ENCODE assay signal across 24 mouse cellular contexts in genomic region chr4:150526269-150526668, GRCm38 (mm10).
A peak's percentile ranks its signal among the peaks of the same experiment; 100 is the strongest.
DNase-seq lines count a peak whose midpoint lies in the region; ATAC-seq and TF ChIP-seq lines count a peak whose summit lies in the region.
"Had no signal": no experiment of that assay in that cellular context is flagged by ENCODE, and none has a peak within 500 bp of the region (broad histone marks: within the 10 kb centered on the region; RNA-seq: fewer than 3 reads in every experiment).

No protein-coding gene starts in this region.

- TF ChIP-seq CTCF in hindbrain, postnatal 0 days (IDR thresholded peaks at IDR 0.05; ENCODE audit: low read depth), result no peak

- no peaks in the 10 kb centered on the region for H3K27me3 ChIP-seq in hindbrain, embryonic 15.5 days
- no peaks in the 10 kb centered on the region for H3K27me3 ChIP-seq in hindbrain, postnatal 0 days (ENCODE audit: insufficient read depth, low read length)
- no peaks in the 10 kb centered on the region for H3K27me3 ChIP-seq in midbrain, embryonic 13.5 days
- no peaks in the 10 kb centered on the region for H3K27me3 ChIP-seq in midbrain, embryonic 10.5 days (ENCODE audit: low read depth, poor library complexity, severe bottlenecking)
- no peaks in the 10 kb centered on the region for H3K27me3 ChIP-seq in midbrain, embryonic 16.5 days (ENCODE audit: control insufficient read depth, insufficient read depth, low read depth, low read length)
- no peaks in the 10 kb centered on the region for H3K27me3 ChIP-seq in neural tube, embryonic 15.5 days (replicated peaks)
- H3K27me3 ChIP-seq: embryonic facial prominence, embryonic 12.5 days; limb, embryonic 12.5 days had no signal

- H3K9me3 ChIP-seq in hindbrain, embryonic 15.5 days, result no peaks in the 10 kb centered on the region
- no peaks in the 10 kb centered on the region for H3K9me3 ChIP-seq in hindbrain, postnatal 0 days (ENCODE audit: low read length)
- H3K9me3 ChIP-seq in midbrain, embryonic 13.5 days, result no peaks in the 10 kb centered on the region
- H3K9me3 ChIP-seq in midbrain, embryonic 10.5 days (replicated peaks), result no peaks in the 10 kb centered on the region
- no peaks in the 10 kb centered on the region for H3K9me3 ChIP-seq in midbrain, embryonic 16.5 days (replicated peaks; ENCODE audit: control insufficient read depth, low read length, poor library complexity, severe bottlenecking)
- H3K9me3 ChIP-seq in neural tube, embryonic 15.5 days (replicated peaks), result no peaks in the 10 kb centered on the region
- H3K9me3 ChIP-seq: embryonic facial prominence, embryonic 12.5 days; limb, embryonic 12.5 days had no signal

- H3K27ac ChIP-seq in hindbrain, embryonic 15.5 days (replicated peaks), result peak overlapping the region; percentile 53; the same call in 1 of the 2 replicates
- H3K27ac ChIP-seq in hindbrain, postnatal 0 days, result no peak overlapping the region
- H3K27ac ChIP-seq in midbrain, embryonic 13.5 days, result peak overlapping the region; percentile 56
- no peak overlapping the region for H3K27ac ChIP-seq in midbrain, embryonic 10.5 days (replicated peaks)
- H3K27ac ChIP-seq in midbrain, embryonic 16.5 days (ENCODE audit: low read length), result peak overlapping the region; percentile 40; the same call in 1 of the 2 replicates
- peak overlapping the region; percentile 64 for H3K27ac ChIP-seq in neural tube, embryonic 15.5 days (replicated peaks)
- H3K27ac ChIP-seq: embryonic facial prominence, embryonic 12.5 days; limb, embryonic 12.5 days had no signal

- H3K36me3 ChIP-seq in hindbrain, embryonic 15.5 days, result 0 out of 2 replicates have a peak, but pooled peaks cover 3% of the 10 kb centered on the region
- H3K36me3 ChIP-seq in hindbrain, postnatal 0 days (ENCODE audit: insufficient read depth, low read length), result peaks cover 10% of the 10 kb centered on the region
- H3K36me3 ChIP-seq in midbrain, embryonic 13.5 days, result peaks cover 16% of the 10 kb centered on the region
- H3K36me3 ChIP-seq in midbrain, embryonic 10.5 days, result peaks cover 57% of the 10 kb centered on the region
- peaks cover 4% of the 10 kb centered on the region; the same call in 1 of the 2 replicates for H3K36me3 ChIP-seq in midbrain, embryonic 16.5 days (ENCODE audit: control insufficient read depth, insufficient read depth, low read length)
- H3K36me3 ChIP-seq in neural tube, embryonic 15.5 days, result peaks cover 9% of the 10 kb centered on the region; the same call in 1 of the 2 replicates

- DNase-seq in hindbrain, postnatal 0 days (ENCODE audit: low spot score), result no peak
- DNase-seq in midbrain, embryonic 10.5 days (ENCODE audit: low spot score), result no peak
- DNase-seq in frontal cortex, postnatal 10 days (ENCODE audit: low spot score in 2 of 2), result no peak
- DNase-seq: adrenal gland, adult 2 months; cerebellum, adult 11-12 months; cerebellum, postnatal 14 days; gastrocnemius, postnatal 14 days; heart, adult 11 months; kidney, postnatal 36 days; layer of hippocampus, postnatal 36 days; liver, postnatal 0 days; lung, postnatal 14 days; right cerebral cortex, adult 18-20 months; right cerebral cortex, postnatal 4 days; thymus, postnatal 14 days had no signal

- H3K4me1 ChIP-seq in hindbrain, embryonic 15.5 days (replicated peaks), result peaks cover 13% of the 10 kb centered on the region
- H3K4me1 ChIP-seq in hindbrain, postnatal 0 days (ENCODE audit: insufficient read depth, low read length), result no peaks in the 10 kb centered on the region
- H3K4me1 ChIP-seq in midbrain, embryonic 13.5 days (replicated peaks), result peaks cover 22% of the 10 kb centered on the region
- peaks cover 11% of the 10 kb centered on the region for H3K4me1 ChIP-seq in midbrain, embryonic 10.5 days
- peaks cover 10% of the 10 kb centered on the region for H3K4me1 ChIP-seq in midbrain, embryonic 16.5 days (ENCODE audit: control insufficient read depth, insufficient read depth, low read length)
- peaks cover 31% of the 10 kb centered on the region for H3K4me1 ChIP-seq in neural tube, embryonic 15.5 days

- H3K4me2 ChIP-seq in hindbrain, embryonic 15.5 days, result no peak overlapping the region
- H3K4me2 ChIP-seq in hindbrain, postnatal 0 days (ENCODE audit: low read depth, low read length), result no peak overlapping the region
- H3K4me2 ChIP-seq in midbrain, embryonic 13.5 days (replicated peaks), result no peak overlapping the region
- no peak overlapping the region for H3K4me2 ChIP-seq in midbrain, embryonic 16.5 days (ENCODE audit: low read length)
- no peak overlapping the region for H3K4me2 ChIP-seq in neural tube, embryonic 15.5 days
- H3K4me2 ChIP-seq: embryonic facial prominence, embryonic 12.5 days; heart, embryonic 11.5 days; limb, embryonic 12.5 days; liver, embryonic 11.5 days had no signal

- no peak for ATAC-seq in hindbrain, embryonic 15.5 days (ENCODE audit: low FRiP score, low read depth)
- no peak for ATAC-seq in hindbrain, postnatal 0 days
- no peak for ATAC-seq in midbrain, embryonic 13.5 days
- ATAC-seq in midbrain, embryonic 16.5 days, result no peak
- ATAC-seq in neural tube, embryonic 15.5 days (ENCODE audit: low FRiP score), result 0 out of 2 replicates have a peak, but pooled peaks have one; percentile 25
- ATAC-seq: intestine, embryonic 16.5 days; liver, postnatal 0 days had no signal

- WGBS in hindbrain, embryonic 15.5 days, result 66% methylated on average over 1 of the region's 1 CpGs
- 59% methylated on average over 1 of the region's 1 CpGs for WGBS in hindbrain, postnatal 0 days
- WGBS in midbrain, embryonic 13.5 days, result 78% methylated on average over 1 of the region's 1 CpGs
- WGBS in midbrain, embryonic 10.5 days, result 91% methylated on average over 1 of the region's 1 CpGs
- 79% methylated on average over 1 of the region's 1 CpGs for WGBS in midbrain, embryonic 16.5 days
- WGBS in neural tube, embryonic 15.5 days, result 36% methylated on average over 1 of the region's 1 CpGs

- H3K9ac ChIP-seq in hindbrain, embryonic 15.5 days, result no peak overlapping the region
- H3K9ac ChIP-seq in hindbrain, postnatal 0 days (replicated peaks; ENCODE audit: low read length), result no peak overlapping the region
- H3K9ac ChIP-seq in midbrain, embryonic 13.5 days (replicated peaks), result no peak overlapping the region
- H3K9ac ChIP-seq in midbrain, embryonic 16.5 days (ENCODE audit: low read depth, low read length), result no peak overlapping the region
- H3K9ac ChIP-seq in neural tube, embryonic 15.5 days (replicated peaks), result no peak overlapping the region
- H3K9ac ChIP-seq: embryonic facial prominence, embryonic 12.5 days; limb, embryonic 12.5 days; liver, postnatal 0 days had no signal

- H3K4me3 ChIP-seq in hindbrain, embryonic 15.5 days, result no peak overlapping the region
- no peak overlapping the region for H3K4me3 ChIP-seq in hindbrain, postnatal 0 days (ENCODE audit: low read length)
- no peak overlapping the region for H3K4me3 ChIP-seq in midbrain, embryonic 13.5 days (replicated peaks)
- no peak overlapping the region for H3K4me3 ChIP-seq in midbrain, embryonic 10.5 days
- no peak overlapping the region for H3K4me3 ChIP-seq in midbrain, embryonic 16.5 days (ENCODE audit: low read depth, low read length)
- H3K4me3 ChIP-seq in neural tube, embryonic 15.5 days (replicated peaks), result no peak overlapping the region
- H3K4me3 ChIP-seq: embryonic facial prominence, embryonic 12.5 days; limb, embryonic 12.5 days had no signal

Comparison
In these comparisons a context has a peak if more than half of its experiments do, and no peak if none do; other contexts are left out.
1. H3K27ac ChIP-seq: peak in hindbrain, embryonic 15.5 days (single experiment), midbrain, embryonic 13.5 days (single experiment), midbrain, embryonic 16.5 days (single experiment) and neural tube, embryonic 15.5 days (single experiment); none in hindbrain, postnatal 0 days (single experiment) and midbrain, embryonic 10.5 days (single experiment).